Mouse (Mus musculus): ENCODE measurements around the gene Uchl4. TPM values are rescaled to one million over a fixed set of nuclear protein-coding genes. Genes with fewer than 3 reads are reported as not detected.
"Not testable (repeated sequence)": the region's sequence is repeated elsewhere in the genome, so short reads cannot be mapped to it uniquely, and the experiment has no call there.

Uchl4 gene
- polyA plus RNA-seq, 1 experiment from 2014 or later, result 3.2 TPM

DNA sequence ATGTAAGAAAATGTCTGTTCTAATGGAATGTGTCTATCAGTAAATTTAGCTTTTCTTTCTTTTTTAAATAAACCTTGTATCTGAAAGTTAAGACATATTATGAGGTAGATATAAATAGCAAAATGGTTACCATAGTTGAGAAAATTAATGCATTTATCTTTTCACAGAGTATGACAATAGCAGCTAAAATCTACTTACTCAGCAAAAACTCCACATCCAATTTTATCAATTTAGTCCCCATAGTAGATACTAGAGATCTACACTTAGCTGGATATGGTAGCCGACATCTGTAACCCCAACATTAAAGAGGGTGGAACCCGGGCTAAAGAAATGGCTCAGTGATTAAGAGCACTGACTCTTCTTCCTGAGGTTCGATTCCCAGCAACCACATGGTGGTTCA is 21.2 kb downstream of the Uchl4 start:
- Histone ChIP-seq H3K4me1 (peaks cover 15% of the 10 kb centered on the region), H3K9ac (replicated peaks) (no peak overlapping the region), H3K27ac (replicated peaks) (no peak overlapping the region), H3K4me3 (replicated peaks) (no peak overlapping the region), H3K27me3 (replicated peaks) (no peaks in the 10 kb centered on the region), H3K36me3 (no peaks in the 10 kb centered on the region), H3K9me3 (replicated peaks) (no peaks in the 10 kb centered on the region), H3K4me2 (no peak overlapping the region)
- 89% methylated on average over 3 of the region's 3 CpGs for WGBS
- ATAC-seq (ENCODE audit: low FRiP score), result no peak

- no peak for ATAC-seq (ENCODE audit: low FRiP score)
- 94% methylated on average over 5 of the region's 5 CpGs for WGBS
- H3K27me3 ChIP-seq (replicated peaks), result no peaks in the 10 kb centered on the region
- no peaks in the 10 kb centered on the region for H3K4me1 ChIP-seq
- H3K9ac ChIP-seq (replicated peaks), result no peak overlapping the region
- no peak overlapping the region for H3K4me2 ChIP-seq
- no peaks in the 10 kb centered on the region for H3K36me3 ChIP-seq
- no peak overlapping the region for H3K27ac ChIP-seq (replicated peaks)
- H3K9me3 ChIP-seq (replicated peaks), result no peaks in the 10 kb centered on the region
- no peak overlapping the region for H3K4me3 ChIP-seq (replicated peaks)
These were observed 24.9 kb downstream of the Uchl4 start for GRCm38 (mm10) chr9:64259906-64260305.

DNA sequence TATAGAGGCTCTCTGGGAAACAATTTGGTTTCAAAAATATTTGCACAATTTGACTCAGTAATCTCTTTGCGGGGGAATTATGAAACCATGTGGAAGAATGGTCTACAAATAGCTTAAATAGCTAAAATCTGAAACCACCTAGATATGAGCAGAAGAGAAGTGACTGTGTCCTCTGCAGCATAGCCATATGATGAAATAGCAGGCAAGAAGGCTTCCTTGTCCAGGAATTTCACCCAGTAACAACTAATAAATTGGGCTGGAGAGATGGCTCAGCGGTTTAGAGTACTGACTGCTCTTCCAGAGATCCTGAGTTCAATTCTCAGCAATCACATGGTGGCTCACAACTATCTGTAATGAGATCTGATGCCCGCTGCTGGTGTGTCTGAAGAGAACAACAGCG is 26.0 kb downstream of the Uchl4 start:
- no peak overlapping the region for H3K9ac ChIP-seq (replicated peaks)
- H3K27ac ChIP-seq (replicated peaks), result no peak overlapping the region
- H3K27me3 ChIP-seq (replicated peaks), result no peaks in the 10 kb centered on the region
- no peaks in the 10 kb centered on the region for H3K4me1 ChIP-seq
- no peak overlapping the region for H3K4me2 ChIP-seq
- no peaks in the 10 kb centered on the region for H3K36me3 ChIP-seq
- no peaks in the 10 kb centered on the region for H3K9me3 ChIP-seq (replicated peaks)
- no peak for ATAC-seq (ENCODE audit: low FRiP score)
- H3K4me3 ChIP-seq (replicated peaks), result no peak overlapping the region
- 87% methylated on average over 4 of the region's 4 CpGs for WGBS

DNA sequence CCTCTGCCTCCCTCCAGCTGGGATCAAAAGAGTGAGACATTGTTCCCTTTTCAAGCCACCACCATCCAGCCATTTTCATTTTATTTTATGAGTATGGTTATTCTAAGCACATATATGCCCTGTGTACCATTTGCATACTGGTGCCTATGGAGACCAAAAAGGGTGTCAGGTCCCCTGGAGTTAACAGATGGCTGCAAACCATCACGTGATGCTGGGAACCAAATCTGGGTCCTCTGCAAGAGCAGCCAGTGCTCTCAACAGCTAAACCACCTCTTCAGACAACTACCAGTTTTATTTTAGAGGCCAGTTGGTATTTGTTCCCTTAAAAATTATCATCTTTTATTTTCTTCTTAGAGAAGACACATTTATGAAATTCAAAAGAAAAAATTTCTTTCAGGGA is 29.8 kb downstream of the Uchl4 start:
- H3K27me3 ChIP-seq (replicated peaks), result no peaks in the 10 kb centered on the region
- 27% methylated on average over 1 of the region's 1 CpGs for WGBS
- no peak overlapping the region for H3K27ac ChIP-seq (replicated peaks)

DNA sequence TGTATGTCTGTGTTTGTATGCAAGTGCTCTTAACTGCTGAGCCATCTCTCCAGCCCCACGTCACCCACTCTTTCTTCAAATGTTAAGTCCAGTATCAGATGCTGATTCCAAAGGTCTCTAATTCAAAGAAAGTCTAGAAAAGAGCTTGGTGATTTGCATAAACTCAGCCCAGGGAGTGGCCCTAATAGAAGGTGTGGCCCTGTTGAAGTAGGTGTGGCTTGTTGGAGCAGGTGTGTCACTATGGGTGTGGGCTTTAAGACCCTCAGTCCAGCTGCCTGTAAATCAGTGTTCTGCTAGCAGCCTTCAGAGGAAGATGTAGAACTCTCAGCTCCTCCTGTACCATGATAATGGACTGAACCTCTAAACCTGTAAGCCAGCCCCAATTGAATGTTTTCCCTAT is 32.2 kb downstream of the Uchl4 start:
- Histone ChIP-seq H3K4me1 (no peaks in the 10 kb centered on the region), H3K9ac (replicated peaks) (no peak overlapping the region)
- 85% methylated on average over 1 of the region's 1 CpGs for WGBS

More for the DNA sequence above, 29.8 kb downstream of the Uchl4 start:
- no peaks in the 10 kb centered on the region for H3K36me3 ChIP-seq
- H3K4me1 ChIP-seq, result no peaks in the 10 kb centered on the region
- H3K4me3 ChIP-seq (replicated peaks), result no peak overlapping the region
- ATAC-seq (ENCODE audit: low FRiP score), result no peak
- no peak overlapping the region for H3K9ac ChIP-seq (replicated peaks)
- H3K4me2 ChIP-seq, result no peak overlapping the region
- H3K9me3 ChIP-seq (replicated peaks), result no peaks in the 10 kb centered on the region

DNA sequence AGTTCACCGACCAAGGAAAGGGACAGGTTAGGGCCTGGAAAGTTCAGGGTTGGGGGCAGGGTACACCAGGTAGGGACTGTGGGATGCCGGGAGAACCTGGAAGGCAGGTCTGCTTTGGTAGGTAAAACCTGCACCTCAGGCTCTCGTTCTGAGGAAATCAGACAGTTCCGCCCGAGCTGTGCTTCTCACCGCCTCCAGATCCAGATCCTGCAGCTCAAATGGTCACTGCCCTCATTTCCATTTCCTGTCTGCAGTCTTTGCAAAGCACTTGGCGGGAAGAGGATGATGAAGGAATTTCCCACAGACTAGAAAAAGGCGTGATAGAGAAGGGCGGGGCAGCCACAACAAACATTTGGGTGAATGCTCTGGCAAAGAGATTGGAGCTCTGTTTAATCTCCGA is 33.2 kb downstream of the Uchl4 start:
- Histone ChIP-seq H3K9ac (replicated peaks) (no peak overlapping the region), H3K9me3 (replicated peaks) (no peaks in the 10 kb centered on the region), H3K36me3 (no peaks in the 10 kb centered on the region), H3K27ac (replicated peaks) (no peak overlapping the region), H3K27me3 (replicated peaks) (no peaks in the 10 kb centered on the region), H3K4me1 (no peaks in the 10 kb centered on the region), H3K4me3 (replicated peaks) (no peak overlapping the region), H3K4me2 (no peak overlapping the region)
- 94% methylated on average over 10 of the region's 10 CpGs for WGBS
- ATAC-seq (ENCODE audit: low FRiP score), result no peak

More for the DNA sequence above, 32.2 kb downstream of the Uchl4 start:
- Histone ChIP-seq H3K27me3 (replicated peaks) (no peaks in the 10 kb centered on the region), H3K9me3 (replicated peaks) (no peaks in the 10 kb centered on the region), H3K27ac (replicated peaks) (no peak overlapping the region), H3K36me3 (no peaks in the 10 kb centered on the region), H3K4me2 (no peak overlapping the region), H3K4me3 (replicated peaks) (no peak overlapping the region)
- ATAC-seq (ENCODE audit: low FRiP score), result no peak

DNA sequence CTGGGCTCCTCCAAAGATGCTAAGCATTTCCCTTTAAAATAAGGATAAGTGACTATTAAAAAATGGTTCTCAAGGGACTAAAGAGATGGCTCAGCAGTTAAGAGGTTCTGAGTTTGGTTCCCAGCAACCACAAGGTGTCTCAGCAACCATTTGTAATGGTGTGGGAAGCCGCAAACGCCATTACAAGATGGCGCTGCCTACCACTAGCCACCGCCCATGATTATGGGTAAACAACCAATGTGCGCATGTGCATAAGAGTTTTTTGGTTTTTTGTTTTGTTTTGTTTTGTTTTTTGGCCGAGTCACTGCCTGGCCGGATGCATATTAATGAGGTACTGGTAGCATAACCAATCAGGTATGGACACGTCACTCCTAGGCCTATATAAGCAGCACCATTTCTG is 33.8 kb downstream of the Uchl4 start:
- H3K4me3 ChIP-seq (replicated peaks); H3K4me2 ChIP-seq; H3K9ac ChIP-seq (replicated peaks); H3K27me3 ChIP-seq (replicated peaks); H3K36me3 ChIP-seq; H3K9me3 ChIP-seq (replicated peaks); H3K27ac ChIP-seq (replicated peaks); ATAC-seq (ENCODE audit: low FRiP score); H3K4me1 ChIP-seq: not testable (repeated sequence)
- 96% methylated on average over 8 of the region's 8 CpGs for WGBS

DNA sequence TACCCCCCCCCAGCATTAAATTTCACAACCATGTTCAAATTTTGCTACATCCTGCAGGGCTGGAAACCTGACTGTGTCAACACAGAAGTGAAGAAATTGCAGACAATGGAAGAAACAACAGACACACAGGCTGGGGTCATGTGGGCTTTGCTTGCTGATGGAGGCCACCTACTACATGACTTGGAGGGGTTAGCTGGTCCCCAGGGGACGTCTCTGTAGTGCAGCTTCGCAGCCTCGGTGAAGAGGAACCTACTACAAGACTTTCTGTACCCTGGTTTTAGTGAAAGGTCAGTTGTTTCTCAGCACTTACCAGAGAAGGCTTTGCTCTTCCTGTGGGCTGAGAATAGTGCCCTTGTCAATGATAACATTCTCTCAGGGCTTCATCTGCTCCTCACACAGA is 36.2 kb downstream of the Uchl4 start:
- Histone ChIP-seq H3K36me3 (no peaks in the 10 kb centered on the region), H3K9ac (replicated peaks) (no peak overlapping the region), H3K9me3 (replicated peaks) (no peaks in the 10 kb centered on the region), H3K27me3 (replicated peaks) (no peaks in the 10 kb centered on the region), H3K27ac (replicated peaks) (no peak overlapping the region), H3K4me1 (no peaks in the 10 kb centered on the region), H3K4me3 (replicated peaks) (no peak overlapping the region), H3K4me2 (no peak overlapping the region)
- WGBS, result 68% methylated on average over 3 of the region's 3 CpGs
- ATAC-seq (ENCODE audit: low FRiP score), result no peak

DNA sequence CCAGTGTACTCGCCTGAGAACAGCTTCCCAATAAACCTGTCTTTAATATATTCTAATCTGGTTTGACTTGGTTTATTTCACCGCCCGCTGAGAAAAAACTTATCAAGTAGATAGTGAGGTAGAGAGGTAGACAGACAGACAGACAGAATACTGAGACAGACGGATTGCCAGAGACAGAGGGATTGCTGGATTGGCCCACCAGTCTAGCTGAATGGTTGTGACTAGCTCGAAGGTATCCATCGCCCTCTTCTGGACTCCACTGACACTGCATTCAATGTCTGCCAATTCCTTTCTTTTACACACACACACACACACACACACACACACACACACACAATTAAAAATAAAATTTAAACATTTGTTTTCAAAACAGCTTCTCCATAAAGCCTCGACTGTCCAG is 37.6 kb downstream of the Uchl4 start:
- Histone ChIP-seq H3K4me3 (replicated peaks) (no peak overlapping the region), H3K27ac (replicated peaks) (no peak overlapping the region), H3K9me3 (replicated peaks) (no peaks in the 10 kb centered on the region), H3K4me2 (no peak overlapping the region), H3K27me3 (replicated peaks) (no peaks in the 10 kb centered on the region), H3K4me1 (no peaks in the 10 kb centered on the region), H3K36me3 (no peaks in the 10 kb centered on the region), H3K9ac (replicated peaks) (no peak overlapping the region)
- WGBS, result 47% methylated on average over 7 of the region's 7 CpGs
- ATAC-seq (ENCODE audit: low FRiP score), result no peak

DNA sequence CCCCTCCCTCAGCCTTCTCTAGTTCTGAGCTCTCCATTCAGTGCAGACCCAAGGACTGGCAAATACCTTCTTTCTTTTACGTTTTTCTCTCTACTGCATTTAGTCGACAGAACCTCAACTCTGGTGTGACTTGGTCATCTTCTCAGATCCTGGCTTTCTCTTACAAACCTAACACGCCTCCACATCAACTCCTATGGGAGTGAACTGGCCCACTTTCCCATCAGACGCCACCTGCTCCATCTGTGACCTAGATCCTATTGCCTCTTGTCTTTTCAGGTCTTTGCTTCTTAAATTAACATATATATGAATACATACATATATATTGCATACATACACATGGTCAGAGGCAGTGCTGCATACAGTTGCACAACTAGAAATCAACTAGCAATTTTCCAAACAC is 38.8 kb downstream of the Uchl4 start:
- WGBS, result 71% methylated on average over 4 of the region's 4 CpGs
- Histone ChIP-seq H3K36me3 (no peaks in the 10 kb centered on the region), H3K9ac (replicated peaks) (no peak overlapping the region), H3K9me3 (replicated peaks) (no peaks in the 10 kb centered on the region), H3K4me3 (replicated peaks) (no peak overlapping the region), H3K27ac (replicated peaks) (no peak overlapping the region), H3K27me3 (replicated peaks) (no peaks in the 10 kb centered on the region), H3K4me2 (no peak overlapping the region), H3K4me1 (no peaks in the 10 kb centered on the region)
- no peak for ATAC-seq (ENCODE audit: low FRiP score)

DNA sequence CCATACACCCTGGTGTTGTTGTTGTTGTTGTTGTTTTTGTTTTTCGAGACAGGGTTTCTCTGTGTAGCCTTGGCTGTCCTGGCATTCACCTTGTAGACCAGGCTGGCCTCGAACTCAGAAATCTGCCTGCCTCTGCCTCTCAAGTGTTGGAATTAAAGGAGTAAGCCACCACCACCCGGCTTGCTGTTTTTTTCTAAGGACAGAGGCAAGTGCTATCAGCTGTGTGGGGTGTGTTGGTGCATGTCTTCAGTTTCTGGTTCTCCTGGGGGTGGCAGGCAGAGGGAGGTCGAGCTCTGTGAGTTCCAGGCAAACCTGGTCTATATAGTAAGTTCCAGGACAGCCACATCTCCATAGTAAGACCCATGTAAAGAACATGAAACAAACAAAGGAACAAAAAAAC is 39.3 kb downstream of the Uchl4 start:
- Histone ChIP-seq H3K4me3 (replicated peaks) (no peak overlapping the region), H3K27me3 (replicated peaks) (no peaks in the 10 kb centered on the region), H3K4me1 (no peaks in the 10 kb centered on the region), H3K9me3 (replicated peaks) (no peaks in the 10 kb centered on the region), H3K27ac (replicated peaks) (no peak overlapping the region), H3K9ac (replicated peaks) (no peak overlapping the region), H3K4me2 (no peak overlapping the region), H3K36me3 (no peaks in the 10 kb centered on the region)
- no peak for ATAC-seq (ENCODE audit: low FRiP score)
- WGBS, result 83% methylated on average over 4 of the region's 4 CpGs

GRCm38 (mm10) chr9:64274919-64275318 is 39.9 kb downstream of the Uchl4 start:
- H3K36me3 ChIP-seq, result no peaks in the 10 kb centered on the region
- H3K9me3 ChIP-seq (replicated peaks), result no peaks in the 10 kb centered on the region
- H3K4me3 ChIP-seq (replicated peaks), result no peak overlapping the region
- H3K27me3 ChIP-seq (replicated peaks), result no peaks in the 10 kb centered on the region
- no peak for ATAC-seq (ENCODE audit: low FRiP score)
- 75% methylated on average over 1 of the region's 1 CpGs for WGBS
- no peaks in the 10 kb centered on the region for H3K4me1 ChIP-seq
- no peak overlapping the region for H3K27ac ChIP-seq (replicated peaks)
- no peak overlapping the region for H3K4me2 ChIP-seq
- no peak overlapping the region for H3K9ac ChIP-seq (replicated peaks)

DNA sequence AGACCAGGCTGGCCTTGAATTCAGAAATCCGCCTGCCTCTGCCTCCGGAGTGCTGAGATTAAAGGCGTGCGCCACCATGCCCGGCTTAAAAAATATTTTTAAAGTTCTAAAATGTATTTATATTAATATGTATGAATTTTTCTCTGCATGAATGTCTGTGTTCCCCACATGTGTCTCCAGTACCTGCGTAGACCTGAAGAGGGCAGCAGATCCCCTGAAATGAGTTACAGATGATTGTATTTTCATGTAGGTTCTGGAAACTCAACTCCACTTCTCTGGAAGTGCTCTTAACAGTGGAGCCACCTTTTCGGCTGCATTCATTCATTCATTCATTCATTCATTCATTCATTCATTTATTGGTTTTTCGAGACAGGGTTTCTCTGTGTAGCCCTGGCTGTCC is 42.7 kb downstream of the Uchl4 start:
- ATAC-seq (ENCODE audit: low FRiP score), result no peak
- Histone ChIP-seq H3K27ac (replicated peaks) (no peak overlapping the region), H3K4me2 (no peak overlapping the region), H3K4me3 (replicated peaks) (no peak overlapping the region), H3K9me3 (replicated peaks) (no peaks in the 10 kb centered on the region), H3K36me3 (no peaks in the 10 kb centered on the region), H3K27me3 (replicated peaks) (no peaks in the 10 kb centered on the region), H3K9ac (replicated peaks) (no peak overlapping the region), H3K4me1 (peaks cover 9% of the 10 kb centered on the region)
- 68% methylated on average over 8 of the region's 8 CpGs for WGBS
